Mouse (Mus musculus): ENCODE measurements around the gene Shmt1. TPM values are rescaled to one million over a fixed set of nuclear protein-coding genes. Genes with fewer than 3 reads are reported as not detected.
A peak's percentile ranks its signal among the peaks of the same experiment; 100 is the strongest.

Gene Shmt1
- total and polyA plus RNA-seq, 2 experiments from 2014 or later, result 6.4 to 7.7 TPM

GRCm38 (mm10) chr11:60776107-60776828, 35.2 kb downstream of the Shmt1 start:
- peaks cover 37% of the 10 kb centered on the region for H3K4me1 ChIP-seq (ENCODE audit: insufficient read depth)
- WGBS, result 5% methylated on average over 17 of the region's 17 CpGs

GRCm38 (mm10) chr11:60775578-60775977, 35.9 kb downstream of the Shmt1 start:
- H3K4me2 ChIP-seq (ENCODE audit: low read depth), result peak overlapping the region; percentile 83; the same call in 1 of the 2 replicates
- peak overlapping the region; percentile 92; the same call in 1 of the 2 replicates for H3K4me3 ChIP-seq (ENCODE audit: low read depth, low read length)
- peaks cover 31% of the 10 kb centered on the region for H3K4me1 ChIP-seq (ENCODE audit: insufficient read depth)
- DNase-seq, result no peak
- ATAC-seq, result no peak
- no peaks in the 10 kb centered on the region for H3K9me3 ChIP-seq (ENCODE audit: low read length)
- no peak for TF ChIP-seq CTCF (IDR thresholded peaks at IDR 0.05; ENCODE audit: low read depth)
- 0 out of 2 replicates have a peak, but pooled peaks cover 3% of the 10 kb centered on the region for H3K36me3 ChIP-seq (ENCODE audit: insufficient read depth)
- no peaks in the 10 kb centered on the region for H3K27me3 ChIP-seq (ENCODE audit: insufficient read depth, low read length)
- 40% methylated on average over 6 of the region's 6 CpGs for WGBS
- H3K9ac ChIP-seq, result peak overlapping the region; percentile 77; the same call in 1 of the 2 replicates
- no peak overlapping the region for H3K27ac ChIP-seq (ENCODE audit: low read depth, low read length)

More at GRCm38 (mm10) chr11:60776107-60776828, 35.2 kb downstream of the Shmt1 start:
- TF ChIP-seq CTCF (IDR thresholded peaks at IDR 0.05; ENCODE audit: low read depth), result no peak
- Histone ChIP-seq H3K4me2 (ENCODE audit: low read depth) (peak overlapping the region; percentile 83), H3K27me3 (ENCODE audit: insufficient read depth, low read length) (no peaks in the 10 kb centered on the region), H3K27ac (ENCODE audit: low read depth, low read length) (peak overlapping the region; percentile 83; the same call in 1 of the 2 replicates), H3K9ac (peak overlapping the region; percentile 77), H3K36me3 (ENCODE audit: insufficient read depth) (0 out of 2 replicates have a peak, but pooled peaks cover 3% of the 10 kb centered on the region), H3K4me3 (ENCODE audit: low read depth, low read length) (peak overlapping the region; percentile 92), H3K9me3 (ENCODE audit: low read length) (no peaks in the 10 kb centered on the region)
- no peak for ATAC-seq
- no peak for DNase-seq

GRCm38 (mm10) chr11:60774841-60775240, 36.7 kb downstream of the Shmt1 start:
- DNase-seq, result no peak
- H3K27ac ChIP-seq (ENCODE audit: low read depth, low read length), result no peak overlapping the region
- 91% methylated on average over 1 of the region's 1 CpGs for WGBS
- ATAC-seq, result no peak
- no peak overlapping the region for H3K4me3 ChIP-seq (ENCODE audit: low read depth, low read length)
- TF ChIP-seq CTCF (IDR thresholded peaks at IDR 0.05; ENCODE audit: low read depth), result no peak
- H3K9ac ChIP-seq, result no peak overlapping the region
- no peaks in the 10 kb centered on the region for H3K9me3 ChIP-seq (ENCODE audit: low read length)
- no peaks in the 10 kb centered on the region for H3K27me3 ChIP-seq (ENCODE audit: insufficient read depth, low read length)
- no peak overlapping the region for H3K4me2 ChIP-seq (ENCODE audit: low read depth)
- H3K4me1 ChIP-seq (ENCODE audit: insufficient read depth), result peaks cover 26% of the 10 kb centered on the region
- 0 out of 2 replicates have a peak, but pooled peaks cover 3% of the 10 kb centered on the region for H3K36me3 ChIP-seq (ENCODE audit: insufficient read depth)

- WGBS, result 89% methylated on average over 3 of the region's 3 CpGs
- Histone ChIP-seq H3K27me3 (ENCODE audit: insufficient read depth, low read length) (no peaks in the 10 kb centered on the region), H3K27ac (ENCODE audit: low read depth, low read length) (no peak overlapping the region), H3K4me3 (ENCODE audit: low read depth, low read length) (no peak overlapping the region), H3K9me3 (ENCODE audit: low read length) (no peaks in the 10 kb centered on the region), H3K9ac (no peak overlapping the region), H3K4me2 (ENCODE audit: low read depth) (no peak overlapping the region), H3K4me1 (ENCODE audit: insufficient read depth) (peaks cover 21% of the 10 kb centered on the region), H3K36me3 (ENCODE audit: insufficient read depth) (0 out of 2 replicates have a peak, but pooled peaks cover 2% of the 10 kb centered on the region)
- no peak for TF ChIP-seq CTCF (IDR thresholded peaks at IDR 0.05; ENCODE audit: low read depth)
- no peak for DNase-seq
- no peak for ATAC-seq
Observed at GRCm38 (mm10) chr11:60774158-60774689, 37.3 kb downstream of the Shmt1 start.

GRCm38 (mm10) chr11:60772161-60772560, 39.4 kb downstream of the Shmt1 start:
- Histone ChIP-seq H3K27me3 (ENCODE audit: insufficient read depth, low read length) (no peaks in the 10 kb centered on the region), H3K4me2 (ENCODE audit: low read depth) (no peak overlapping the region), H3K36me3 (ENCODE audit: insufficient read depth) (no peaks in the 10 kb centered on the region), H3K4me3 (ENCODE audit: low read depth, low read length) (no peak overlapping the region), H3K4me1 (ENCODE audit: insufficient read depth) (peaks cover 11% of the 10 kb centered on the region; the same call in 1 of the 2 replicates), H3K9ac (no peak overlapping the region), H3K27ac (ENCODE audit: low read depth, low read length) (no peak overlapping the region), H3K9me3 (ENCODE audit: low read length) (no peaks in the 10 kb centered on the region)
- DNase-seq, result no peak
- no peak for TF ChIP-seq CTCF (IDR thresholded peaks at IDR 0.05; ENCODE audit: low read depth)
- ATAC-seq, result no peak
- 84% methylated on average over 4 of the region's 4 CpGs for WGBS

GRCm38 (mm10) chr11:60770776-60771175, 40.7 kb downstream of the Shmt1 start:
- ATAC-seq (no peak), DNase-seq (no peak)
- Histone ChIP-seq H3K4me2 (ENCODE audit: low read depth) (no peak overlapping the region), H3K4me3 (ENCODE audit: low read depth, low read length) (no peak overlapping the region), H3K36me3 (ENCODE audit: insufficient read depth) (no peaks in the 10 kb centered on the region), H3K9me3 (ENCODE audit: low read length) (no peaks in the 10 kb centered on the region), H3K27me3 (ENCODE audit: insufficient read depth, low read length) (no peaks in the 10 kb centered on the region), H3K27ac (ENCODE audit: low read depth, low read length) (no peak overlapping the region), H3K9ac (no peak overlapping the region), H3K4me1 (ENCODE audit: insufficient read depth) (peaks cover 5% of the 10 kb centered on the region; the same call in 1 of the 2 replicates)
- no peak for TF ChIP-seq CTCF (IDR thresholded peaks at IDR 0.05; ENCODE audit: low read depth)
- WGBS, result 76% methylated on average over 3 of the region's 3 CpGs

GRCm38 (mm10) chr11:60769322-60769721, 42.2 kb downstream of the Shmt1 start:
- Histone ChIP-seq H3K27me3 (ENCODE audit: insufficient read depth, low read length) (no peaks in the 10 kb centered on the region), H3K36me3 (ENCODE audit: insufficient read depth) (no peaks in the 10 kb centered on the region), H3K4me3 (ENCODE audit: low read depth, low read length) (no peak overlapping the region), H3K27ac (ENCODE audit: low read depth, low read length) (no peak overlapping the region), H3K9ac (no peak overlapping the region), H3K4me1 (ENCODE audit: insufficient read depth) (no peaks in the 10 kb centered on the region), H3K4me2 (ENCODE audit: low read depth) (no peak overlapping the region), H3K9me3 (ENCODE audit: low read length) (no peaks in the 10 kb centered on the region)
- no peak for ATAC-seq
- no peak for DNase-seq
- 87% methylated on average over 2 of the region's 2 CpGs for WGBS
- TF ChIP-seq CTCF (IDR thresholded peaks at IDR 0.05; ENCODE audit: low read depth), result no peak
